Mouse (Mus musculus): ENCODE measurements around the gene Gm20894.
"Not testable (repeated sequence)": the region's sequence is repeated elsewhere in the genome, so short reads cannot be mapped to it uniquely, and the experiment has no call there.

Gene Gm20894

DNA sequence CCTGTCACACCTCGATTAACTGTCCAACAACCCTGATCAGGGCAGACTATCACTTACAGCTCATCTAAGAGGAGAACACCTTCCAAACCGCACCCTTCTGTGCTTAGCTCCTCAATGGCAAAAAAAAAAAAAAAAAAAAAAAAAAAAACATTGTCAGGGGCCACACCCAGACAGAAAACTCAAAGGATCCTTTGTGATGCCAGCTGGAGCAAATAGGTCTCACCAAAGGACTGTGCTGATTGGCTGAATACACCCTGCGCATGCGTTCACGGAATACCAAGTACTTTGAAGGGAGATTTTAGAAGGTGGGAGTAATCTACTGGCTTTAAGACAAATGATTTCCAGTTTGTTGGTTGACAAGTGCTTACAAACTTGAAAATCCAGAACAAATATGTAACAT lies at the start of gene Gm20894:
Gene Gm20894, minus strand, starts transcription at position 101 of the 400 bp plus-strand sequence.
- in situ Hi-C loops (cut with MboI; ENCODE audit: low sequenced_read_pairs): not testable (repeated sequence)
